Mouse (Mus musculus): ENCODE results near the gene Gpd2. TPM values are rescaled to one million over a fixed set of nuclear protein-coding genes. Genes with fewer than 3 reads are reported as not detected.

The Gpd2 gene
- total and polyA plus RNA-seq, 3 experiments = 6.2 to 42.0 (median 33.3) TPM

DNA sequence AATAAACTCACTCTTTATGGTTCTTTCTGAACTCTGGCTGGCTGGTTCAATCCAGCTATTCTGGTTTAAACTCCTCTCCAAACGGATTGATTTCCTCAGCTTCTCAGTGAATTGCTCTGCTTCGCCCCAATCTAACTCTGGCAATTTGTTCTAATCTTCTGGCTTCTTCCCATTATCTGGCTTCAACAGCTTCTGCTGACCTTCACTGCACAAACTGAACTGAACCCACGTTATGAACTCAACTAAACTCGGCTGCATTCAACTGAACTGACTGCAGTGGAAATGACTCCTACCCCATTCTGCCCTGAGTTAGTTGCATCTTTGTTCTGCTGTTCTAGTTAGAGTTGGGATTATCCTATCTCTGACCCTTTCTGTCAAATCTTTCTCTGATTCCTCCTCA is 24.1 kb upstream of the Gpd2 start:
- ATAC-seq (ENCODE audit: extremely low read depth, insufficient number of reproducible peaks, low FRiP score, poor library complexity, severe bottlenecking) (no peak), DNase-seq (ENCODE audit: low spot score) (no peak)
- H3K27me3 ChIP-seq (ENCODE audit: insufficient read depth, low read length) = no peaks in the 10 kb centered on the region
- no peaks in the 10 kb centered on the region for H3K9me3 ChIP-seq (replicated peaks)
- no peak for TF ChIP-seq CTCF (IDR thresholded peaks at IDR 0.05; ENCODE audit: low read depth, low read length)
- no peak for TF ChIP-seq TAL1 (conservative IDR thresholded peaks at IDR 0.05; ENCODE audit: low read depth, low read length)
- TF ChIP-seq POLR2AphosphoS5 (IDR thresholded peaks at IDR 0.05; ENCODE audit: insufficient replicate concordance, low read depth, low read length) = no peak
- no peak for TF ChIP-seq GATA1 (IDR thresholded peaks at IDR 0.05; ENCODE audit: borderline replicate concordance, low read length)
- TF ChIP-seq GATA2 (IDR thresholded peaks at IDR 0.05; ENCODE audit: borderline replicate concordance, low read depth, low read length) = no peak
- no peak overlapping the region for H3K4me3 ChIP-seq (ENCODE audit: low read depth, low read length)
- peaks cover 34% of the 10 kb centered on the region for H3K4me1 ChIP-seq (ENCODE audit: insufficient read depth, low read depth, low read length)
- H3K36me3 ChIP-seq (replicated peaks) = no peaks in the 10 kb centered on the region

DNA sequence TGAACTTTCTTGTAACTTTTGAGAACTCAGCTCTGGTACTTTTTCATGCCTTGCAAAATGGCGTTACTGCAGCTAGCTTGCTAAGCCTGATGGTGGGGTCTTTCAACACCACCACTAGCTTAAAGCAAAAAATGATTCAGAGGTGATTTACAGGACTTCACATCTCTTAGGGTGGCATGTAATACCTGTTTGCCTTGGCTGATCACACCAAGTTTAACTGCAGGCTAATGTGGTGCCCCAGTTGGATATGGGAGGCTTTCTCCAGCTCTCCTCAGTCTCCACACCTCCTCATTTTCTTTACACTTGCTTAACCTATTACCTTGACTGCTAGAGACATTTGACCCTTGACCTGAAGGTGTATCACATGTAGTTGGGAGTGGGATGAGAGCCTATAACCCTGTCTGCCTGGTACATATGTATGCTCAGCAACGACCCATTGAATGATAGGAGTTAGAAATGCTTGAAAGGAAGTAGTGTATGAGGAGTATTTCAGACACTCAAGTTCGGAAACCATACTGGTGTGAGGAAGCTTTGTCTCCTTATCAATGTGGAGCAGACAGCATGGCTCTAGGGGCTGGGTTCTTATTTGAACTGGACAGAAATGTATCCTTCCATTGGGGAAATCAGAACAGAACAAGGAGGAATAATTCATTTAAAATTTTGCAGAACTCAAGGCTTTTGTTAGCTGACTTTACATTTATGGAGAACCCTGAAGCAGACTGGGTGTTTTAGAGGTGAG is 14.0 kb upstream of the Gpd2 start:
- Histone ChIP-seq H3K9me3 (replicated peaks) (no peaks in the 10 kb centered on the region), H3K36me3 (replicated peaks) (no peaks in the 10 kb centered on the region), H3K4me1 (ENCODE audit: insufficient read depth, low read depth, low read length) (peaks cover 28% of the 10 kb centered on the region), H3K27me3 (ENCODE audit: insufficient read depth, low read length) (0 out of 2 replicates have a peak, but pooled peaks cover 2% of the 10 kb centered on the region), H3K4me3 (ENCODE audit: low read depth, low read length) (no peak overlapping the region)
- no peak for TF ChIP-seq GATA1 (IDR thresholded peaks at IDR 0.05; ENCODE audit: borderline replicate concordance, low read length)
- DNase-seq (ENCODE audit: low spot score) (no peak), ATAC-seq (ENCODE audit: extremely low read depth, insufficient number of reproducible peaks, low FRiP score, poor library complexity, severe bottlenecking) (peak; percentile 45; the same call in 1 of the 2 replicates)

DNA sequence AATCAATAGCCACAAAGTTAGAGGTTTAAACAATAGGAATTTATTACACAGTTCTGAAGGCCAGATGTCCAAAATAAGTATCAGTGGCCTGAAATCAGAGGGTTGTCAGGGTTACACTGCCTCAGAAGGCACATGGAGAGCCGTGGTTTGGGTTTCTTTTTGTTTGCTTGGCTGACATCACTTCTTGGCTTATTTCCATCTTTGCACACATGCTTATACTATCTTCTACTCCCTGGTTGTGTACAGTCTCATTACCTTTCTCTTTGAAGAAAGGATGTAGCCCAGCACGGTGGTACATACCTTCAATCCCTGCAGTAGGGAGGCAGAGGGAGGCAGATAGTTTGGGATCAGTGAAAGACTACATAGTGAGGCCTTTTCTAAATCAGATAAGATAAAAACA is 12.2 kb upstream of the Gpd2 start:
- no peak for TF ChIP-seq TAL1 (conservative IDR thresholded peaks at IDR 0.05; ENCODE audit: low read depth, low read length)
- TF ChIP-seq GATA2 (IDR thresholded peaks at IDR 0.05; ENCODE audit: borderline replicate concordance, low read depth, low read length) = no peak
- TF ChIP-seq POLR2AphosphoS5 (IDR thresholded peaks at IDR 0.05; ENCODE audit: insufficient replicate concordance, low read depth, low read length) = no peak
- TF ChIP-seq GATA1 (IDR thresholded peaks at IDR 0.05; ENCODE audit: borderline replicate concordance, low read length) = no peak
- no peak for TF ChIP-seq CTCF (IDR thresholded peaks at IDR 0.05; ENCODE audit: low read depth, low read length)
- no peak for ATAC-seq (ENCODE audit: extremely low read depth, insufficient number of reproducible peaks, low FRiP score, poor library complexity, severe bottlenecking)
- Histone ChIP-seq H3K36me3 (replicated peaks) (no peaks in the 10 kb centered on the region), H3K4me1 (ENCODE audit: insufficient read depth, low read depth, low read length) (peaks cover 28% of the 10 kb centered on the region), H3K27me3 (ENCODE audit: insufficient read depth, low read length) (0 out of 2 replicates have a peak, but pooled peaks cover 2% of the 10 kb centered on the region), H3K9me3 (replicated peaks) (no peaks in the 10 kb centered on the region), H3K4me3 (ENCODE audit: low read depth, low read length) (no peak overlapping the region)
- no peak for DNase-seq (ENCODE audit: low spot score)

GRCm38 (mm10) chr2:57227425-57227824 is 10.0 kb upstream of the Gpd2 start:
- TF ChIP-seq GATA1 (IDR thresholded peaks at IDR 0.05; ENCODE audit: borderline replicate concordance, low read length) = no peak
- no peak for TF ChIP-seq POLR2AphosphoS5 (IDR thresholded peaks at IDR 0.05; ENCODE audit: insufficient replicate concordance, low read depth, low read length)
- TF ChIP-seq GATA2 (IDR thresholded peaks at IDR 0.05; ENCODE audit: borderline replicate concordance, low read depth, low read length) = no peak
- no peak for TF ChIP-seq TAL1 (conservative IDR thresholded peaks at IDR 0.05; ENCODE audit: low read depth, low read length)
- no peak for TF ChIP-seq CTCF (IDR thresholded peaks at IDR 0.05; ENCODE audit: low read depth, low read length)
- ATAC-seq (ENCODE audit: extremely low read depth, insufficient number of reproducible peaks, low FRiP score, poor library complexity, severe bottlenecking) = peak; percentile 22; the same call in 1 of the 2 replicates
- Histone ChIP-seq H3K36me3 (replicated peaks) (no peaks in the 10 kb centered on the region), H3K4me3 (ENCODE audit: low read depth, low read length) (no peak overlapping the region), H3K27me3 (ENCODE audit: insufficient read depth, low read length) (0 out of 2 replicates have a peak, but pooled peaks cover 2% of the 10 kb centered on the region), H3K9me3 (replicated peaks) (no peaks in the 10 kb centered on the region), H3K4me1 (ENCODE audit: insufficient read depth, low read depth, low read length) (peaks cover 30% of the 10 kb centered on the region)
- DNase-seq (ENCODE audit: low spot score) = no peak

DNA sequence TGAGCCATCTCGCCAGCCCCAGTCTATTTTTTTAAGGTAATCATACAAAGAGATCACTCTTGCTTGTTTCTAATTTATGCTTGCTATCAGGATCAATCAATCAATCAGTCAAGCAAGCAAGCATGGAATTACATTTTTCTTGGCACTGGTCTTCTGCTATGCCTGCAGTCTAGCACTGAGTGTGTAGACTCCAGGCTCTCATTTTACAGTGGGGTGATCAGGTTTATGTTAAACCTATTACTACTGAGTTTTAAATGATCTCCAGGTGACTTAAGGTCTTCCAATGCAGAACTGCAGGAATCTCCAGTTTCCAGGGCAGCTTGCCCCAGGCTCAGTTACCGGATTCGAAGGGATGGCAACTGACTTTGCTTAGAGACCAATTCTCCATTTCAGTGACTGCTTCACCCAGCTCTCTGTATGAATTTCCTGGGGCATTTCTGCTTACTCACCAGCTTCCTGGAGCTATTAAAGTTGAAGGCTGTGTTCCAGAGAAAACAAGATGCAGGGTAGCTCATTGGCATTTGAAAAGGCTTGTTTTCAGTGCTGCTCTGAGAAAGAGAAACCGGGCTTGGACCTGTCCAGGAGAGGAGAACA is 7.7 kb upstream of the Gpd2 start:
- Histone ChIP-seq H3K27me3 (ENCODE audit: insufficient read depth, low read length) (0 out of 2 replicates have a peak, but pooled peaks cover 2% of the 10 kb centered on the region), H3K36me3 (replicated peaks) (no peaks in the 10 kb centered on the region), H3K4me1 (ENCODE audit: insufficient read depth, low read depth, low read length) (peaks cover 23% of the 10 kb centered on the region), H3K4me3 (ENCODE audit: low read depth, low read length) (no peak overlapping the region), H3K9me3 (replicated peaks) (no peaks in the 10 kb centered on the region)
- DNase-seq (ENCODE audit: low spot score) = no peak
- TF ChIP-seq TAL1 (conservative IDR thresholded peaks at IDR 0.05; ENCODE audit: low read depth, low read length) (no peak), GATA1 (IDR thresholded peaks at IDR 0.05; ENCODE audit: borderline replicate concordance, low read length) (no peak), GATA2 (IDR thresholded peaks at IDR 0.05; ENCODE audit: borderline replicate concordance, low read depth, low read length) (no peak), CTCF (IDR thresholded peaks at IDR 0.05; ENCODE audit: low read depth, low read length) (no peak), POLR2AphosphoS5 (IDR thresholded peaks at IDR 0.05; ENCODE audit: insufficient replicate concordance, low read depth, low read length) (no peak)
- no peak for ATAC-seq (ENCODE audit: extremely low read depth, insufficient number of reproducible peaks, low FRiP score, poor library complexity, severe bottlenecking)

DNA sequence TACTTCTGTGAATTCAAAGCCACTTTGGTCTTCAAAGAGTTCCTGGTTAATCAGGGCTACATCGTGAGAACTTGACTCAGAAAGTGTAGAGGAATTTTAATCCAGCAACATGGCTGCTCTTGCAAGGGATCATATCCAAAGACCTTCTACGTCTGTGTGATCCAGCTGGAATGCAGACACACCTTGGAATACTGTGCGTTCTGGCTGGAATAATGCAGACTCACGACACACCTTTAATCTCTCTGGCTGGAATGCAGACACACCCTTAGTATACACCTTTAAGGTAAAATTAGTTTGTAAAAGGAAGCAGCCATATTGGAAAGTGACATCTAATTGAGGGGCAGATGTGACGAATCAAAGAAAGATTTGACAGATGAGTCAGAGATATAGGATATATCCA is 6.0 kb upstream of the Gpd2 start:
- Histone ChIP-seq H3K4me1 (ENCODE audit: insufficient read depth, low read depth, low read length) (peaks cover 24% of the 10 kb centered on the region), H3K4me3 (ENCODE audit: low read depth, low read length) (no peak overlapping the region), H3K9me3 (replicated peaks) (no peaks in the 10 kb centered on the region), H3K27me3 (ENCODE audit: insufficient read depth, low read length) (0 out of 2 replicates have a peak, but pooled peaks cover 1% of the 10 kb centered on the region), H3K36me3 (replicated peaks) (no peaks in the 10 kb centered on the region)
- DNase-seq (ENCODE audit: low spot score) (no peak), ATAC-seq (ENCODE audit: extremely low read depth, insufficient number of reproducible peaks, low FRiP score, poor library complexity, severe bottlenecking) (no peak)
- TF ChIP-seq GATA2 (IDR thresholded peaks at IDR 0.05; ENCODE audit: borderline replicate concordance, low read depth, low read length) (no peak), TAL1 (conservative IDR thresholded peaks at IDR 0.05; ENCODE audit: low read depth, low read length) (no peak), POLR2AphosphoS5 (IDR thresholded peaks at IDR 0.05; ENCODE audit: insufficient replicate concordance, low read depth, low read length) (no peak), GATA1 (IDR thresholded peaks at IDR 0.05; ENCODE audit: borderline replicate concordance, low read length) (no peak), CTCF (IDR thresholded peaks at IDR 0.05; ENCODE audit: low read depth, low read length) (no peak)

Measured in G1E (cell line).